9 mouse cellular contexts compared by ENCODE assay signal in the genomic region with DNA sequence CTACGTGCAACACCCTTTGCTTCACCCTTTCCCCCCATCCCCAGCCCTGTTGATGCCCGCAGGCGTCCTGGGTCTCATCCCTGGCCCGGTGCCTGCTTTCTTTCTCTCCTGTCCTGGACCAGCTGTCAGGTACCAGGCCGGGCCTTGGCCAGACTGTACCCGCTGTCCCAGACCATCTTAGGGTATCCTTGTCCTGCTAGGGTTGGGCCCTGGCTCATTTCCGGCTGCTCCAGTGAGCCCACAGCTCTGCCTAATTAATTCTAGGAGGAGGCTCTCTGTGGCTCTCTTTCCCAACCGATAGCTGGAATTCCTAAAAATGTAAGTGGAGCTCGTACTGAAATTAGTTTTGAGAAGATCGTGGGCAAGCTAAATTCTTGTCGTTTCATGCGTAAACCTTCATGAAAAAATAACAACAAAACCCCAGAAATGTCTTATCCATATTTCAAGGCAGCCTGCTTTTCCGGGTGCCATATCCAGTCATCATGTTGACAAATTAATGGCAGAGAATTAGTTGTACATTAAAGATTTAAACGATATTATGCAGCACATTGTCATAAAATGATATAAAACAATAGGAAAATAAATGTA.
A peak's percentile ranks its signal among the peaks of the same experiment; 100 is the strongest.
DNase-seq lines count a peak whose midpoint lies in the region; ATAC-seq and TF ChIP-seq lines count a peak whose summit lies in the region.
"Had no signal": no experiment of that assay in that cellular context is flagged by ENCODE, and none has a peak within 500 bp of the region (broad histone marks: within the 10 kb centered on the region; RNA-seq: fewer than 3 reads in every experiment).

No protein-coding gene starts in this region.

- peaks cover 20% of the 10 kb centered on the region for H3K4me1 ChIP-seq in heart, embryonic 10.5 days
- H3K4me1 ChIP-seq in limb, embryonic 14.5 days (ENCODE audit: control insufficient read depth, insufficient read depth, low read length): no peaks in the 10 kb centered on the region
- peaks cover 3% of the 10 kb centered on the region; the same call in 1 of the 2 replicates for H3K4me1 ChIP-seq in stomach, embryonic 16.5 days (ENCODE audit: control insufficient read depth, insufficient read depth, low read length)

- H3K27ac ChIP-seq in heart, embryonic 10.5 days: no peak overlapping the region
- no peak overlapping the region for H3K27ac ChIP-seq in limb, embryonic 14.5 days (replicated peaks; ENCODE audit: low read depth, low read length)
- H3K27ac ChIP-seq in stomach, embryonic 16.5 days (ENCODE audit: low read length): no peak overlapping the region

- DNase-seq in heart, embryonic 10.5 days (ENCODE audit: low spot score): no peak
- no peak for DNase-seq in heart, postnatal 14 days
- peak; percentile 19 for DNase-seq in right cerebral cortex, postnatal 4 days
- DNase-seq in right cerebral cortex, postnatal 14 days: no peak
- DNase-seq in limb, embryonic 14.5 days (ENCODE audit: low spot score): no peak
- DNase-seq in frontal cortex, postnatal 10 days (ENCODE audit: low spot score in 2 of 2): no peak
- DNase-seq in adrenal gland, adult 2 months: no peak
- DNase-seq: lung, postnatal 10 days had no signal

- peaks cover 99% of the 10 kb centered on the region for H3K27me3 ChIP-seq in heart, embryonic 10.5 days (ENCODE audit: insufficient read depth, poor library complexity, severe bottlenecking)
- peaks cover 95% of the 10 kb centered on the region for H3K27me3 ChIP-seq in limb, embryonic 14.5 days (ENCODE audit: control insufficient read depth, insufficient read depth, low read length)
- peaks cover 80% of the 10 kb centered on the region for H3K27me3 ChIP-seq in stomach, embryonic 16.5 days (ENCODE audit: control insufficient read depth, insufficient read depth, low read length)

- TF ChIP-seq POLR2A in limb, embryonic 14.5 days (IDR thresholded peaks at IDR 0.05; ENCODE audit: borderline replicate concordance, extremely low read depth, insufficient read depth, insufficient read length): no peak

- no peak overlapping the region for H3K9ac ChIP-seq in limb, embryonic 14.5 days (ENCODE audit: low read depth, low read length, severe bottlenecking)
- H3K9ac ChIP-seq in stomach, embryonic 16.5 days (ENCODE audit: low read length): no peak overlapping the region

- WGBS in heart, embryonic 10.5 days: under 1% methylated on average over 14 of the region's 14 CpGs
- WGBS in limb, embryonic 14.5 days: 3% methylated on average over 14 of the region's 14 CpGs
- WGBS in stomach, embryonic 16.5 days: 9% methylated on average over 14 of the region's 14 CpGs

- peak overlapping the region; percentile 22; the same call in 1 of the 2 replicates for H3K4me2 ChIP-seq in limb, embryonic 14.5 days (replicated peaks; ENCODE audit: low read depth, low read length, severe bottlenecking)
- H3K4me2 ChIP-seq in stomach, embryonic 16.5 days (ENCODE audit: low read depth, low read length): 0 out of 2 replicates have a peak overlapping the region, but pooled peaks have one; percentile 34

- no peak for ATAC-seq in limb, embryonic 14.5 days (ENCODE audit: low FRiP score, low read depth)
- no peak for ATAC-seq in stomach, embryonic 16.5 days (ENCODE audit: insufficient read depth, low FRiP score)

- no peaks in the 10 kb centered on the region for H3K36me3 ChIP-seq in heart, embryonic 10.5 days
- H3K36me3 ChIP-seq in limb, embryonic 14.5 days (ENCODE audit: control insufficient read depth, insufficient read depth, low read length): no peaks in the 10 kb centered on the region
- H3K36me3 ChIP-seq in stomach, embryonic 16.5 days (ENCODE audit: control insufficient read depth, insufficient read depth, low read length): no peaks in the 10 kb centered on the region

- peak overlapping the region; percentile 56 for H3K4me3 ChIP-seq in heart, embryonic 10.5 days
- peak overlapping the region; percentile 13 for H3K4me3 ChIP-seq in limb, embryonic 14.5 days (replicated peaks; ENCODE audit: low read length)
- H3K4me3 ChIP-seq in stomach, embryonic 16.5 days (replicated peaks; ENCODE audit: low read length): peak overlapping the region; percentile 21

- no peaks in the 10 kb centered on the region for H3K9me3 ChIP-seq in heart, embryonic 10.5 days
- H3K9me3 ChIP-seq in limb, embryonic 14.5 days (ENCODE audit: control insufficient read depth, low read length): no peaks in the 10 kb centered on the region
- H3K9me3 ChIP-seq in stomach, embryonic 16.5 days (replicated peaks; ENCODE audit: control insufficient read depth, low read length): no peaks in the 10 kb centered on the region

- intact Hi-C loops in heart, postnatal 14 days (cut with DNase I): loop anchor here (5.0 kb wide), 1 partner anchor 131 kb away; no protein-coding TSS in a partner anchor
